In genomic region chr5:66067219-66067618, GRCm38 (mm10) we compare ENCODE assay signal across 17 mouse cellular contexts.
DNase-seq lines count a peak whose midpoint lies in the region; ATAC-seq and TF ChIP-seq lines count a peak whose summit lies in the region.
"Had no signal": no experiment of that assay in that cellular context is flagged by ENCODE, and none has a peak within 500 bp of the region (broad histone marks: within the 10 kb centered on the region; RNA-seq: fewer than 3 reads in every experiment).

No protein-coding gene starts in this region.

- no peak for TF ChIP-seq CTCF in lung, adult 2 months (IDR thresholded peaks at IDR 0.05; ENCODE audit: insufficient read depth, low read length)
- no peak for TF ChIP-seq CTCF in brain, embryonic 14.5 days (IDR thresholded peaks at IDR 0.05; ENCODE audit: borderline replicate concordance, extremely low read depth, insufficient read depth, insufficient read length)

- 41% methylated on average over 7 of the region's 7 CpGs for WGBS in heart, embryonic 15.5 days
- WGBS in lung, adult 2 months: 59% methylated on average over 7 of the region's 7 CpGs

- no peaks in the 10 kb centered on the region for H3K9me3 ChIP-seq in heart, embryonic 15.5 days (replicated peaks)
- H3K9me3 ChIP-seq: embryonic facial prominence, embryonic 13.5 days; forebrain, embryonic 10.5 days; limb, embryonic 15.5 days had no signal

- H3K4me1 ChIP-seq in heart, embryonic 15.5 days (replicated peaks): peaks cover 23% of the 10 kb centered on the region
- H3K4me1 ChIP-seq in lung, adult 2 months (ENCODE audit: control insufficient read depth, insufficient read depth, low read length): peaks cover 4% of the 10 kb centered on the region; the same call in 1 of the 2 replicates

- H3K27ac ChIP-seq in heart, embryonic 15.5 days: 0 out of 2 replicates have a peak overlapping the region, but pooled peaks have one; percentile 22
- H3K27ac ChIP-seq: embryonic facial prominence, embryonic 13.5 days; forebrain, embryonic 10.5 days; layer of hippocampus, adult 2 months; limb, embryonic 15.5 days had no signal

- no peak overlapping the region for H3K4me2 ChIP-seq in heart, embryonic 15.5 days
- H3K4me2 ChIP-seq: embryonic facial prominence, embryonic 13.5 days; limb, embryonic 15.5 days had no signal

- TF ChIP-seq POLR2A in lung, adult 2 months (IDR thresholded peaks at IDR 0.05; ENCODE audit: borderline replicate concordance, extremely low read depth, low read depth, low read length): no peak
- no peak for TF ChIP-seq POLR2A in brain, embryonic 14.5 days (IDR thresholded peaks at IDR 0.05; ENCODE audit: borderline replicate concordance, extremely low read depth, insufficient read depth, insufficient read length, poor library complexity, severe bottlenecking)

- H3K27me3 ChIP-seq in heart, embryonic 15.5 days: no peaks in the 10 kb centered on the region
- H3K27me3 ChIP-seq: limb, embryonic 15.5 days had no signal

- H3K36me3 ChIP-seq in heart, embryonic 15.5 days: no peaks in the 10 kb centered on the region
- H3K36me3 ChIP-seq: embryonic facial prominence, embryonic 13.5 days; forebrain, embryonic 10.5 days; G1E; limb, embryonic 15.5 days had no signal

- H3K9ac ChIP-seq in heart, embryonic 15.5 days: no peak overlapping the region
- H3K9ac ChIP-seq: embryonic facial prominence, embryonic 13.5 days; limb, embryonic 15.5 days had no signal

- intact Hi-C loops in heart, postnatal 10 days (cut with DNase I): no loop called here
- intact Hi-C loops in left cerebral cortex, postnatal 36 days (cut with DNase I): no loop called here
- intact Hi-C loops in left cerebral cortex, postnatal 25 days (cut with DNase I): no loop called here

- no peak overlapping the region for H3K4me3 ChIP-seq in heart, embryonic 15.5 days
- no peak overlapping the region for H3K4me3 ChIP-seq in lung, adult 2 months (replicated peaks; ENCODE audit: extremely low read depth, low read depth, low read length)
- H3K4me3 ChIP-seq: embryonic facial prominence, embryonic 13.5 days; forebrain, embryonic 10.5 days; layer of hippocampus, adult 2 months; limb, embryonic 15.5 days had no signal

- no peak for ATAC-seq in heart, embryonic 15.5 days (replicated peaks; ENCODE audit: insufficient number of reproducible peaks, insufficient read depth, low FRiP score, low read depth)
- ATAC-seq in monocyte, adult 5-6 weeks (replicated peaks; ENCODE audit: insufficient number of reproducible peaks, low FRiP score, low TSS enrichment, poor library complexity, severe bottlenecking): peak; percentile 54

- DNase-seq in heart, postnatal 10 days: no peak
- DNase-seq in lung, postnatal 36 days: peak; percentile 26
- DNase-seq in lung, adult 2 months: no peak
- DNase-seq in brain, embryonic 14.5 days (ENCODE audit: low read depth): peak; percentile 25
- no peak for DNase-seq in left cerebral cortex, postnatal 36 days (ENCODE audit: low spot score in 2 of 2)
- DNase-seq in left cerebral cortex, postnatal 25 days (ENCODE audit: low spot score in 2 of 2): no peak
- DNase-seq: adrenal gland, postnatal 36 days; cerebellum, adult 9-11 months; retina, postnatal 1 day; thymus, adult 2 months had no signal

Comparison
In these comparisons a context has a peak if more than half of its experiments do, and no peak if none do; other contexts are left out.
1. DNase-seq: peak in lung, postnatal 36 days (single experiment) and brain, embryonic 14.5 days (single experiment); none in heart, postnatal 10 days (0 of 2), lung, adult 2 months (single experiment), left cerebral cortex, postnatal 36 days (0 of 2) and left cerebral cortex, postnatal 25 days (0 of 2).